Mouse (Mus musculus) G1E (cell line): ENCODE results near the gene Syne3.

ENCODE experiments used
- CTCF ChIP-seq: IDR thresholded peaks from 2 replicates; pipeline ENCODE4 v1.5.1; 2012; ENCODE audit warnings: low read depth, low read length, inconsistent platforms, mixed read lengths
- GATA1 ChIP-seq: IDR thresholded peaks from 2 replicates; pipeline ENCODE4 v1.6.1; 2012; ENCODE audit warnings: borderline replicate concordance, low read length, inconsistent platforms, mixed read lengths
- TAL1 ChIP-seq: conservative IDR thresholded peaks from 2 replicates; pipeline ENCODE4 v1.6.1; 2012; ENCODE audit warnings: low read depth, low read length, inconsistent platforms, mixed read lengths

DNA sequence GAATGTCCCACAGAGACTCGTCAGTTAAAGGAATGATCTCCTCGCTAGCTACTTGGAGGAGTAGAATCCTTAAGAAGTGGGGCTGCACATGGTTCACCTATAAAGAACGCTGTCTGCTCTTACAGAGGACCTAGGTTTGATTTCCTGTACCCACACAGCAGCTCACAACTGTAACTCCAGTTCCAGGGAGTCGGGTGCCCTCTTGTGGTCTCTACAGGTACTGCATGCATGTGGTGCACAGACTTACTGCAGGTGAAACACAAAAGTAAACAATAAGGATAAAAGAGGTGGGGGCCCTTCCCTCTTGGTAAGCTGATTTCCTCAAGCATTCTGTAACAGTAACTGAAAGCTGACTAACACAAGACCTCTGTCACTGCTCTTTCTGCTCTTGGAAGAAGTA, 73.4 kb downstream of the Syne3 start:
- TF ChIP-seq CTCF, result peak; percentile 94
- no peak for TF ChIP-seq GATA1
- no peak for TF ChIP-seq TAL1
